Mouse (Mus musculus) C2C12 (cell line): ENCODE results near the gene Mphosph9. TPM values are rescaled to one million over a fixed set of nuclear protein-coding genes. Genes with fewer than 3 reads are reported as not detected.

Experiments
- H3K27me3 ChIP-seq: one replicate; pipeline ENCODE4 v1.6.1; 2011; ENCODE audit not compliant: control insufficient read depth, insufficient read depth, insufficient read length
- H3K36me3 ChIP-seq: one replicate; pipeline ENCODE4 v1.6.1; 2011; ENCODE audit not compliant: control insufficient read depth, insufficient read depth
- H3K4me3 ChIP-seq: one replicate; pipeline ENCODE4 v1.5.1; 2011; ENCODE audit warnings: mild to moderate bottlenecking, control low read depth; ENCODE audit not compliant: poor library complexity, insufficient read depth, severe bottlenecking
- H3K79me2 ChIP-seq: one replicate; pipeline ENCODE4 v1.6.1; 2011; ENCODE audit not compliant: control insufficient read depth, insufficient read depth
- H3K79me3 ChIP-seq: one replicate; pipeline ENCODE4 v1.6.1; 2011; ENCODE audit warnings: low read depth, control low read depth
- H3ac ChIP-seq: one replicate; pipeline ENCODE3; 2011; ENCODE audit warnings: low read depth; ENCODE audit not compliant: control insufficient read depth, insufficient read length
- CEBPB ChIP-seq: IDR thresholded peaks from one replicate; pipeline ENCODE4 v1.6.1; 2011; ENCODE audit warnings: low read depth, mild to moderate bottlenecking, control low read depth, moderate library complexity
- CTCF ChIP-seq: IDR thresholded peaks from one replicate; pipeline ENCODE4 v1.5.1; 2011; ENCODE audit not compliant: control insufficient read depth, insufficient read depth, insufficient read length
- FOSL1 ChIP-seq: IDR thresholded peaks from one replicate; pipeline ENCODE4 v1.8.0; 2011; ENCODE audit warnings: mild to moderate bottlenecking, low read length; ENCODE audit not compliant: poor library complexity, insufficient read depth, severe bottlenecking
- MAX ChIP-seq: IDR thresholded peaks from one replicate; pipeline ENCODE4 v1.6.1; 2011; ENCODE audit warnings: mild to moderate bottlenecking, control low read depth
- MYOD1 ChIP-seq: IDR thresholded peaks from one replicate; pipeline ENCODE4 v1.6.1; 2011; ENCODE audit warnings: low read depth; ENCODE audit not compliant: control insufficient read depth, insufficient read length
- MYOG ChIP-seq: IDR thresholded peaks from one replicate; pipeline ENCODE4 v1.6.1; 2011; ENCODE audit not compliant: control insufficient read depth, insufficient read length; ENCODE audit errors: extremely low read depth
- USF1 ChIP-seq: IDR thresholded peaks from one replicate; pipeline ENCODE4 v1.6.1; 2011; ENCODE audit warnings: low read depth, mild to moderate bottlenecking, control low read depth, moderate library complexity
- polyA plus RNA-seq: library from polyadenylated mRNA; unstranded; fragments of >200 nt; fragmentation: generic; extraction: Trizol; gene quantifications from one replicate; pipeline ENCODE4 v1.2.1, GENCODE M21; 2012; ENCODE audit warnings: missing spikeins

Mphosph9 gene
- polyA plus RNA-seq, 1 experiment = 3.1 TPM

DNA sequence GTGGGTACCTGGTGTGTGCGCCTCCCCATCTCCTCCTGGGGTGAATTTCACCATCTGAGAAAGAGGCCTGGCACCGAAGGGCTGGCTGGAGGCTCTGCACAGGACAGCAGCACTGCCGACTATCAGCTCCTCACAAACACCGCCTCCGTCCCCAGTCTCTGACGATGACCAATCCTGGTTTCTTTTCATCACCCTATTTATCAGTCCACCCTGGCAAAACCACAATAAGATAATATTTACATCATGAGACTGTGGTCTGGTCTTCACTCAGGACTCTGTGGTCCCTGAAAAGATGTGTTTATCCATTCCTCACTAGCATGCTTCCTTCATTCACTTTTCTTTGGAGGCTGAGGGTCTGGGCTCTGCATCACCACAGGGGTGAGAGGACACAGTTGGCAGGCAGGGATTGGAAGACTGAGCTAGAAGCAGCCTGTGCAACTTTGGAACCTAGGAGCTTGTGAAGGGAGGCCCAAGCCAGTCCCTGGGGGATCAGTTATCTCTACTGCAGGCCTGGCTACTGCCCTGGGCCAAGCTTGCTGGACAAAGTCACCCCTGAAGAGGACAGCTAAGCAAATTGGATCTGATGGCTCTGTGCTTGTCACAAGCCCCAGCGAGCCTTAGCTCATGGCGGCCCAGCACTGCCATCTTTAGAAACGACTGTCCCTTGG is 123.5 kb downstream of the Mphosph9 start:
- H3K27me3 ChIP-seq = no peaks in the 10 kb centered on the region
- TF ChIP-seq CTCF = no peak
- no peak for TF ChIP-seq USF1
- no peak for TF ChIP-seq FOSL1
- TF ChIP-seq MYOD1 = no peak
- no peak for TF ChIP-seq CEBPB
- TF ChIP-seq MAX = no peak
- no peak for TF ChIP-seq MYOG
- no peaks in the 10 kb centered on the region for H3K36me3 ChIP-seq
- no peaks in the 10 kb centered on the region for H3K79me2 ChIP-seq
- H3K79me3 ChIP-seq = no peaks in the 10 kb centered on the region
- no peak overlapping the region for H3K4me3 ChIP-seq
- no peak overlapping the region for H3ac ChIP-seq

DNA sequence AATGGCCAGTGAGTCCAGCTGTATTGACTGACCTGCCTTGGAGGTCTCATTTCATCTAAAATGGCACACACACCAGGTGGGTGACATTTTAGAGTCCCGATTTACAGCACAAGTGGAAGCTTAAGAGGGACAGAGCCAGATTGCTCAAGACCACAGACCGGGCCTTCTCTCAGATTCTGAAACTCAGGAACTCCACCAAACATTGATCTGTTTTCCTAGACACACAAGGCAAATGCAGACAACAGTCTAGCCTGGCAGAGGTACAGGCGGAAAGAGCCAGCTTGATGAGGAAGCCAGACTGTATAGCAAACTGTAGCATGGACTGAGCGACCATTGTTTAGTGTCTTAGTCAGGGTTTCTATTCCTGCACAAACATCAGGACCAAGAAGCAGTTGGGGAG is 124.5 kb downstream of the Mphosph9 start:
- H3K79me3 ChIP-seq = no peaks in the 10 kb centered on the region
- H3ac ChIP-seq = no peak overlapping the region
- H3K27me3 ChIP-seq = no peaks in the 10 kb centered on the region
- TF ChIP-seq CTCF (no peak), CEBPB (no peak), USF1 (no peak), MAX (no peak), FOSL1 (no peak), MYOG (no peak), MYOD1 (no peak)
- no peaks in the 10 kb centered on the region for H3K36me3 ChIP-seq
- H3K79me2 ChIP-seq = no peaks in the 10 kb centered on the region
- H3K4me3 ChIP-seq = no peak overlapping the region

DNA sequence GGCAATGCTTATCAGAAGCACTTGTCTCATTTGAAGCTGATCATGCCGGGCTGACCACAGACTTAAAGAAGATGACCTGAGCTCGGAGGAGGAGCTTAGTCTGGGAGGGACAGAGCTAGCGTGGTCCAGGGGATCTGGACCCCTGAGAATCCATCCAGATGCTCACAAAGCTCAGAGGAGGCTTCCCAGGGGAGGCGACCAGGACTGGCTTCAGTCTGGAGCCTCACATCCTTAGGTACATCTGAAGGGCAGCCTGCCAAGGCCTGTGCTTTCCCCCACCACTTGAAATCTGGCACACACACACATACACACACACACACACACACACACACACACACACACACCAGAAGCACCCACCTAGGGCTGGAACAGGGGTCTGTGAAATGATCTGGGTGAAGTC is 125.7 kb downstream of the Mphosph9 start:
- no peaks in the 10 kb centered on the region for H3K79me2 ChIP-seq
- H3K4me3 ChIP-seq = no peak overlapping the region
- TF ChIP-seq USF1 (no peak), FOSL1 (no peak), CTCF (no peak), MYOD1 (no peak), MAX (no peak), CEBPB (no peak), MYOG (no peak)
- H3K79me3 ChIP-seq = no peaks in the 10 kb centered on the region
- no peaks in the 10 kb centered on the region for H3K36me3 ChIP-seq
- no peaks in the 10 kb centered on the region for H3K27me3 ChIP-seq
- no peak overlapping the region for H3ac ChIP-seq

DNA sequence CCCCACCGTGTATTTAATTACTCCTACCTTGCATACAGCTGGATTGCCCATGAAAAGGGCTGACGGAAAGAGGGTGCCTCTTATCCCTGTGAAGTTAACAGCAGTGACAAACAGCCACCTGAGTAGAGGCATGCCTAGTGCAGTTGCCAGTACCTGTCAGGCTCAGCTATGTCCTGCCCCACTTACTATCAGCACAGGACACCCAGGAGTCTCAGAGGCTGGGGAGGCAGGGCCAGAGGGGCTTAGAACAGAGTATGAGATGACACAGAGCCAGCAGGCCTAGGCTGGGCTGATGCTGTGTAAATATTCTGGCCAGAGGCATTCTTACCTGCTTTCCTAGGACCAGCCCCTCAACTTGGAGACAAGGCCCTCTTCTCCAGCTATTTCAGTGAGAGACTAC is 126.2 kb downstream of the Mphosph9 start:
- Histone ChIP-seq H3K27me3 (no peaks in the 10 kb centered on the region), H3K79me2 (no peaks in the 10 kb centered on the region), H3ac (no peak overlapping the region), H3K79me3 (no peaks in the 10 kb centered on the region), H3K4me3 (no peak overlapping the region), H3K36me3 (no peaks in the 10 kb centered on the region)
- TF ChIP-seq MYOD1 (no peak), MAX (no peak), MYOG (no peak), USF1 (no peak), CEBPB (no peak), FOSL1 (no peak), CTCF (no peak)

Other genes with a start within 250 kb of the Mphosph9 start
- 0.46 TPM for gene Abcb9, start 232.2 kb downstream of the Mphosph9 start, polyA plus RNA-seq
- 10.7 TPM for gene Ogfod2, start 215.7 kb downstream of the Mphosph9 start, polyA plus RNA-seq
- gene Arl6ip4, start 211.9 kb downstream of the Mphosph9 start, polyA plus RNA-seq = 79.6 TPM
- gene Pitpnm2, start 78.2 kb downstream of the Mphosph9 start, polyA plus RNA-seq = 4.0 TPM
- gene 2810006K23Rik, start 117 bp upstream of the Mphosph9 start, polyA plus RNA-seq = 7.8 TPM
- 321 TPM for gene Cdk2ap1, start 35.1 kb upstream of the Mphosph9 start, polyA plus RNA-seq
- 13.0 TPM for gene Sbno1, start 98.0 kb upstream of the Mphosph9 start, polyA plus RNA-seq
- gene Kmt5a, start 112.0 kb upstream of the Mphosph9 start, polyA plus RNA-seq = 91.5 TPM
- 22.8 TPM for gene Rilpl2, start 150.4 kb upstream of the Mphosph9 start, polyA plus RNA-seq
- gene Snrnp35, start 155.2 kb upstream of the Mphosph9 start, polyA plus RNA-seq = 23.8 TPM
- gene Rilpl1, start 203.4 kb upstream of the Mphosph9 start, polyA plus RNA-seq = 15.2 TPM
- 187 TPM for gene Tmed2, start 212.7 kb upstream of the Mphosph9 start, polyA plus RNA-seq
- gene Ddx55, start 224.9 kb upstream of the Mphosph9 start, polyA plus RNA-seq = 6.9 TPM